Mouse (Mus musculus) hindbrain, postnatal 0 days (tissue): Measurements from ENCODE around the gene Chpf. TPM values are rescaled to one million over a fixed set of nuclear protein-coding genes. Genes with fewer than 3 reads are reported as not detected.

Experiments used
- ATAC-seq: fragments of 200-750 bp; cut with Nextera tagmentation; 2 replicates; pipeline ENCODE4 v1.8.0; 2017; ENCODE audit warnings: mild to moderate bottlenecking, moderate TSS enrichment, moderate library complexity
- DNase-seq: peaks from one replicate; pipeline ENCODE4 v3.0.0-alpha.2; 2015; ENCODE audit warnings: low spot score
- H3K27ac ChIP-seq: fragments of 300-500 bp; sonication (generic); 2 replicates; pipeline ENCODE4 v1.5.1; 2014; ENCODE audit warnings: mild to moderate bottlenecking
- H3K27me3 ChIP-seq: fragments of 300-500 bp; sonication (generic); 2 replicates; pipeline ENCODE4 v1.6.1; 2014; ENCODE audit warnings: low read length, mixed read lengths; ENCODE audit not compliant: insufficient read depth
- H3K36me3 ChIP-seq: fragments of 300-500 bp; sonication (generic); 2 replicates; pipeline ENCODE4 v1.6.1; 2014; ENCODE audit warnings: low read length, mixed read lengths; ENCODE audit not compliant: insufficient read depth
- H3K4me1 ChIP-seq: fragments of 300-500 bp; sonication (generic); 2 replicates; pipeline ENCODE4 v1.6.1; 2014; ENCODE audit warnings: antibody characterized with exemption, low read length, mixed read lengths; ENCODE audit not compliant: insufficient read depth
- H3K4me2 ChIP-seq: fragments of 300-500 bp; sonication (generic); 2 replicates; pipeline ENCODE4 v1.6.1; 2014; ENCODE audit warnings: low read depth, mild to moderate bottlenecking, low read length, moderate library complexity, mixed read lengths
- H3K4me3 ChIP-seq: fragments of 300-500 bp; sonication (generic); 2 replicates; pipeline ENCODE4 v1.5.1; 2014; ENCODE audit warnings: low read length
- H3K9ac ChIP-seq: fragments of 300-500 bp; sonication (generic); replicated peaks from 2 replicates; pipeline ENCODE4 v1.6.1; 2014; ENCODE audit warnings: mild to moderate bottlenecking, low read length, moderate library complexity, mixed read lengths
- H3K9me3 ChIP-seq: fragments of 300-500 bp; sonication (generic); 2 replicates; pipeline ENCODE4 v1.6.1; 2016; ENCODE audit warnings: low read length, mixed read lengths
- CTCF ChIP-seq: IDR thresholded peaks from 2 replicates; pipeline ENCODE4 v1.5.1; 2016; ENCODE audit warnings: antibody characterized with exemption, control low read depth, low read depth
- WGBS: fragments of 180-500 bp; shearing (Covaris S2); extraction: QIAGEN DNeasy Blood & Tissue Kit; methylation state at CpG from one replicate; pipeline ENCODE4 v1.1.7; 2014; 5-methylcytosine and 5-hydroxymethylcytosine counted together
- polyA plus RNA-seq: library from polyadenylated mRNA; unstranded; fragments of >200 nt; fragmentation: Nextera tagmentation; extraction: Ambion mirVana; gene quantifications from 2 replicates; pipeline ENCODE4 v1.2.1, GENCODE M21; 2015
- total RNA-seq: library from RNA; depleted of rRNA; stranded (reverse); fragments of >200 nt; gene quantifications from 2 replicates; pipeline ENCODE4 v1.2.3, GENCODE M21; 2014

Chpf gene
- total and polyA plus RNA-seq, 2 experiments from 2014 or later, result 55.8 to 155 TPM

- no peak overlapping the region for H3K27ac ChIP-seq
- no peak for TF ChIP-seq CTCF
- H3K4me2 ChIP-seq, result no peak overlapping the region
- no peak overlapping the region for H3K9ac ChIP-seq
- H3K27me3 ChIP-seq, result no peaks in the 10 kb centered on the region
- 82% methylated on average over 15 of the region's 15 CpGs for WGBS
- H3K4me3 ChIP-seq, result no peak overlapping the region
- H3K36me3 ChIP-seq, result no peaks in the 10 kb centered on the region
- H3K9me3 ChIP-seq, result no peaks in the 10 kb centered on the region
- ATAC-seq (no peak), DNase-seq (no peak)
- H3K4me1 ChIP-seq, result no peaks in the 10 kb centered on the region; the same call in 1 of the 2 replicates
Observed at GRCm38 (mm10) chr1:75516703-75517380, 37.7 kb upstream of the Chpf start.

GRCm38 (mm10) chr1:75512550-75512949 lies 33.4 kb upstream of the Chpf start:
- Histone ChIP-seq H3K9ac (no peak overlapping the region), H3K4me1 (no peaks in the 10 kb centered on the region), H3K4me2 (no peak overlapping the region), H3K27ac (no peak overlapping the region), H3K27me3 (no peaks in the 10 kb centered on the region), H3K4me3 (no peak overlapping the region), H3K36me3 (no peaks in the 10 kb centered on the region), H3K9me3 (no peaks in the 10 kb centered on the region)
- DNase-seq, result no peak
- no peak for ATAC-seq
- 90% methylated on average over 3 of the region's 3 CpGs for WGBS
- no peak for TF ChIP-seq CTCF

DNA sequence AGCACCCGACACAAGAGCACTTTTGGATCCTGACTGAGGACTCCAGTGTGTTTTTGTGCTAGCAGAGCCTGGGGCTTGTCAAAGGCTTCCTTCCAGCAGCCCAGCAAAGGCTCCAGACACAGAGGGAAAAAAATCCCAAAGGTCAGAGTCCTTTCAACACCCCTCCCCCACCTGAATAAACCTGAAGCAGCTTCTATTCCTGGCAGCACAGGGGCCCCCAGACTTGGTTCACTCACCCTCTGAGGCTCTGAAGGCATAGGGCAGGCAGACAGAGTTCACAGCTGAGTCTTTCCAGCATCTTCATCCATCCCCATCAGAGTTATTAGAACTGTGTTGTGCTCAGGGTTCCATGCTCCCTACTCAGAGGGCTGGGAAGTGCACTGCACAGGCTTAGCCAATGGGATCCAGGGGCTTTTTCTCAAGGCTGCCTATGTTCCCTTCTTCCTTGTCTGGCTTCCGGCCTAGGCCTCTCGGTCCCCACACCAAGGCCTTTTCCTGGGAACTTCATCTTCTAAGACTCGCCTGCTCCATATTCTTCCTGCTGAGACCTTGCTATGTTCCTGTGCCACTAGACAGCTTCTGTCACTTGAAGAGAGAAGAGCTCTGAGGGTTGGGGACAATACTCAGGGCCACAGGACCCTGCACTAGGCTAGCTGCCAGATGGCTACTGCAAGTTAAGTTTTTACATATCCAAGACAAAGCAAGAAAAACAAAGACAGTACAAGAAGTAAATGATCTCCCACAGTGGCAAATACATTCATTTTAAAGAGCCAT lies 32.5 kb upstream of the Chpf start:
- Histone ChIP-seq H3K9ac (no peak overlapping the region), H3K36me3 (no peaks in the 10 kb centered on the region), H3K9me3 (no peaks in the 10 kb centered on the region), H3K4me1 (0 out of 2 replicates have a peak, but pooled peaks cover 3% of the 10 kb centered on the region), H3K27me3 (no peaks in the 10 kb centered on the region), H3K27ac (no peak overlapping the region), H3K4me3 (no peak overlapping the region), H3K4me2 (no peak overlapping the region)
- DNase-seq, result no peak
- no peak for TF ChIP-seq CTCF
- no peak for ATAC-seq
- WGBS, result 47% methylated on average over 4 of the region's 4 CpGs

- DNase-seq, result no peak
- no peak overlapping the region for H3K4me3 ChIP-seq
- 0 out of 2 replicates have a peak, but pooled peaks cover 6% of the 10 kb centered on the region for H3K4me1 ChIP-seq
- H3K36me3 ChIP-seq, result no peaks in the 10 kb centered on the region
- no peak for TF ChIP-seq CTCF
- no peak overlapping the region for H3K27ac ChIP-seq
- H3K27me3 ChIP-seq, result no peaks in the 10 kb centered on the region
- no peak overlapping the region for H3K4me2 ChIP-seq
- ATAC-seq, result no peak
- no peaks in the 10 kb centered on the region for H3K9me3 ChIP-seq
- no peak overlapping the region for H3K9ac ChIP-seq
- 68% methylated on average over 5 of the region's 5 CpGs for WGBS
Observed at GRCm38 (mm10) chr1:75510154-75510553, 31.0 kb upstream of the Chpf start.

DNA sequence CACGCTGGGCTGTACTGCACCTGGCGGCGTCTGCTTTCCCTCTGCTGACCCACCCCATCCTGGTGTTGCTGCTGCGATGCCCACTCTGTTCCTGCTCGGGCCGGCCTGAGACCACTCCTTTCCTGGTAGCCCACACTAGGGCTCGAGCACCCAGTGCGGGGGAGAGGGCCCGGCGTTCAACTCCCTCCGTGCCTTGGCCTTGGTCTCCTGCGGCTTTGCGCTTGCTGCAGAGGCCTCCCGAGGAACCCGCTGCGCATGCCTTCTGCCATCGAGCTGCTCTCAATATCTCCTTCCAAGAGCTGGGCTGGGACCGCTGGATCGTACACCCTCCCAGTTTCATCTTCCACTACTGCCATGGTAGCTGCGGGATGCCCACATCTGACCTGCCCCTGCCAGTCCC lies 30.5 kb upstream of the Chpf start:
- no peak overlapping the region for H3K27ac ChIP-seq
- 49% methylated on average over 20 of the region's 20 CpGs for WGBS
- H3K27me3 ChIP-seq, result no peaks in the 10 kb centered on the region
- no peak overlapping the region for H3K9ac ChIP-seq
- no peak for TF ChIP-seq CTCF
- H3K4me1 ChIP-seq, result 0 out of 2 replicates have a peak, but pooled peaks cover 7% of the 10 kb centered on the region
- DNase-seq (no peak), ATAC-seq (no peak)
- no peaks in the 10 kb centered on the region for H3K36me3 ChIP-seq
- H3K4me2 ChIP-seq, result no peak overlapping the region
- no peaks in the 10 kb centered on the region for H3K9me3 ChIP-seq
- no peak overlapping the region for H3K4me3 ChIP-seq

DNA sequence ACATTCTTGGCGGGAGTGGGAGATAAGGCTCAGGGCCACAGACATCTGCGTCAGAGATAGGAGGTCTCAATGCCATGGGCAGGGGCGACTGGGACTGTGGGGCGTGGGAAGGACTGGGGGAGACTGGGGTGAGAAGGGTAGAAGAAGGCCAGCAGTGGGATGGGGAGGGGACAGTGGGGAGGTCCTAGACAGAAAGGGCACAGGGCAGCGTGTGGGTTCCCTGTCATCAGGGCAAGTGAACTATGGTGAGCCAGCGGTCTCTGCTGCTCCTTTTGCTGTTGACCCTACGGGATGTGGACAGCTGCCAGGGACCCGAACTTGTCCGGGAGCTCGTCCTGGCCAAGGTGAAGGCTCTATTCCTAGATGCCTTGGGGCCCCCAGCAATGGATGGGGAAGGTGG lies 27.9 kb upstream of the Chpf start, which contains the start of gene Inha:
TSS of gene Inha (plus strand) at position 72 of the 400 bp plus-strand sequence.
- ATAC-seq (no peak), DNase-seq (no peak)
- Histone ChIP-seq H3K27ac (peak within 1 kb of the TSS; percentile 89), H3K9ac (peak within 1 kb of the TSS; percentile 96), H3K36me3 (no peaks in the 10 kb centered on the region), H3K27me3 (no peaks in the 10 kb centered on the region), H3K4me2 (peak within 1 kb of the TSS; percentile 89), H3K9me3 (no peaks in the 10 kb centered on the region), H3K4me1 (0 out of 2 replicates have a peak, but pooled peaks cover 11% of the 10 kb centered on the region), H3K4me3 (peak within 1 kb of the TSS; percentile 77)
- no peak for TF ChIP-seq CTCF
- WGBS, result 79% methylated on average over 10 of the region's 10 CpGs
